Mouse (Mus musculus): ENCODE measurements at regions not wholly inside any gene's neighbourhood (a gene's known extent, or its start where the extent isn't known, plus 50 kb on each side); places are given as distances from the start of the nearest gene placed in this dataset.
"Not testable (repeated sequence)": the region's sequence is repeated elsewhere in the genome, so short reads cannot be mapped to it uniquely, and the experiment has no call there.

DNA sequence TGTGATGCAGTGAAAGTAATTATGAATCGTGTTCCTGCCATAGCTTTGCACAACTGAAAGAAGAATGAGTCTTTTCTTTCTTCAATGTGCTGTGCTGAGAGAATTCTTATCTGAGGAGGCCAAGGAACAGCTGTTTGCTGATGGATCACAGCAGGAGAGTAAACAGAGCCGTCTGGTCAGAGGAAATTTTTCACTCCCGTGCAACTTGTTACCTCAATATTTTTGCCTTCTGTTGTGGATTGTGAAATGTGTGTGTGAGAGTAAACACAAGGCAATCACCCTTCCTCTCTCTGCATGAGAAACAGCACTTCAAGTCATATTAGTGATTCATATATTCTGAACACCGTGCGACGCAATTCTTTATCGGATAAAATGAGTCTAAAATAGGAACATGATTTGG, 171.9 kb downstream of the Epm2a start:
- DNase-seq: peak; percentile 58

DNA sequence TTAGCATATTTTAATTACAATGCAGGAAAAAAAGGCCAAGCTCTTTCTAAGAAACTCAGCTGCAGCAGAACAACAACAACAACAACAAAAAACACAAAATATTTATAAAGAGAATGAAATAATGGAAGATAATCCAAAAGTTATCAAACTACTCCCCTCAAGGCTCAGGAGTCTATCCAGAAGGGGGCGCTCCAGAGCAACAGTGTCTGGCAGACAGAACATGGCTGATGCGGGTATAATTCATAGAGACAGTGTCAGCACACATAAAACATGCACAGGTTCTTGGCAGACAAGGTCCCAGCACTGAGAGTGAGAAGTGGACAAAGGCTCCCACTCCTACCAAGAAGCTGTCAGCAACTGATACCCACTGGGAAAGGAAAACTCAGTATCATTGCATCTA, 173.9 kb downstream of the Epm2a start:
- no peak for DNase-seq

DNA sequence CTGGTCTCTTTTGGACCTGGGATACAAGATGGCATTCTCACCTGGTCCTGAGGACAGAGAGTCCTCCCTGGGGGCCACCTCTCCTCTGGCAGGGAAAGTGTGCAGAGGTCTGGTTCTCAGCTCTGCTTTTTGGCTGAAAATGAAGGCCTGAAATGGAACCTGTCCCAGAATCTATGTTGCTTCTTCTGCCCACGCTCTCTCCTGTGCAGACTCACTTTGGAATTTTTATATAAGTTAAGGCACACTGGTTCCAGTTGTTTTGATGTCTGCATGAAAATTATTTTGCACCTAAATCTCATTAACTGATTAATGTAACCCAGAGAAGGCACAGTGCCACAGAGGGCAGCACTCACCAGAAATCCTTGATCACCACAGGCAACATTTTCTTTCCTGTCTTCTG, 188.1 kb downstream of the Epm2a start:
- DNase-seq: no peak

DNA sequence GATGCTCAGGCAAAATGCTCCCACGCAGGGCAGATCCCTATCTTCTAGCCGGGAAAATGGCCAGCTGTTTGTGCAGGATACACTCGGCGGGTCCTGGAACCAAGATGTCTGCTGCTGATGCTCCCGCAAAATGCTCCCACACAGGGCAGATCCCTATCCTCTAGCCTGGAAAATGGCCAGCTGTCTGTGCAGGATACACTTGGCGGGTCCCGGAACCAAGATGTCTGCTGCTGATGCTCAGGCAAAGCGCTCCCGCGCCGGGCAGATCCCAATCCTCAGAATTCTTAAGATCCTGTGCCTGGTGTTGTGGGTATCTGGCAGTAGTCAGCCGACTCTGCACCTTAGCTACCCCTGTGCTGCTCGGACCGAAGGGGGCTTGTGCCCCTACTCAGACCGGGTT, 212.2 kb downstream of the Epm2a start:
- DNase-seq: not testable (repeated sequence)

DNA sequence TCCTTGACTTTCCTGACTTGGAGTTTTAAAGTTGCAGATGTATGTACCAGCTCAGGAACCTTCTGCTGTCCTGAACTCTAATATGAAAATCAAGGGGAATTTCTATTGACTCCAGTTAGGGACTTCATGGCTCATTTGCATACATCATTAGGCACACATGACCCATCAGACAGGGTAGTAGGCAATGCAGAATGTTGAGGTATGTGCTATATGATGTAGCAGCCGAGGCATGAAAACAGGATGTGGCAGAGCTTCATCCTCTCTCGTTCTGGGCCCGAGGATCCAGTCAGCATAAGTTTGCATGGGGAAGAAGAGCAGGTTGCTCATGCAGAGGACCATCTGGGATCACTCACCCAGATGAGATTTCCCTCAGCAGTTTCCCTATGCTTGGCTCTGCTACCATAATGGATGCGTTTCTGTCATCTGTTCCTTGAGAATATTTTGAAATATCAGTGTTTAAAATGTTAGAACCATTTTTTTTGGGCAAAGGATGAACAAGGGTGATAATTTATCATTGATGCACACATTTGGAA, 227.4 kb downstream of the Epm2a start:
- no peak for DNase-seq

DNA sequence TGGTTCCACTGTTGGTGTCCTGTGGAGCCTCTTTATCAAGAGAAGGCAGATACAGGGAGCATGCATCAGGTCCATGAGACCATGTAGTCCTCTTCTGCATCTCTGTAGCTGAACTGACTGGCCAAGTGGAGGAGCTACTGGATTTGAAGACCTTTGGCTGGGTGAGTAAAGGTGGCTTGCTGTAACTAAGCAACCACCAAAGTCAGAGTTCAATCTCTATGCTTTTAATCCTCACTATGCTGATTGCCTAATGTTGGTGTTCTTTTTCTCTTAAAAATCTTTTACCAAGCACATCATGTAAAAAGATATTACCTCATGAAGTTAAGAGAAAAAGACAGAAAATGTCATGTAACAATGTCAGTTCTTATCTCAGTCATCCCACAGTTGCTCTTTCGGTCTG, 265.2 kb downstream of the Epm2a start:
- DNase-seq: no peak

DNA sequence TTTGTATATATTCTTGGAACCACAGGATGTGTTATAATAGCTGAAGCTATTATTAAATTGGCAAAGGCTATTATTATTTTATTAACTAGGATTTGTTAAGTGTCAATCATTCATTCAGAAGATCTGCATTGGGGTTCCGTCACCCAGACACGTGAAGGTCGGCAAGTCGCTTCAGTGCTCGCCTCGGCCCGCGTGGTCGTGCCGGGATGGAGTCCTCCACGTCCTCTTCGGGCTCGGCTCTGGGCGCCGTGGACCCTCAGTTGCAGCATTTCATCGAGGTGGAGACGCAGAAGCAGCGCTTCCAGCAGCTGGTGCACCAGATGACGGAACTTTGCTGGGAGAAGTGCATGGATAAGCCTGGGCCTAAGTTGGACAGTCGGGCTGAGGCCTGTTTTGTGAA, 265.9 kb downstream of the Epm2a start:
- not testable (repeated sequence) for DNase-seq

DNA sequence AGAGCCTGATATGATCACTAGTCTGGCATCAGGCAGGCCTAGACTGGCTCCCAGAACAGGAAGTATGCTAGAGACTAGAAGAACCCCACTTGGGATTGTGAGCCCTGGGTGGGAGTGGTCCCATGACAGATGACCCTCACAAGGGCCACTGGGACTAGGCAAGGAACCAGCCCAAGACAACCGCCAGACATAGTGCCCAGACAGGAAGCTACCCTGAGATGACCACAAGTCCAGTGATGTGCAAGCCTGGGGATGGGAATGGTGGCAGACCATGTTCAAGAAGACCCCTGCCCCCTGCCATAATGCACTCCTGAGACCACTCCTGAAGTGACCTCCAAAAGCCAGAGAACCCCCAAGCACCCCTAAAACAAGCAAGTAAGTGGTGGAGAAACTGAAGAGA, 304.9 kb downstream of the Epm2a start:
- no peak for DNase-seq

DNA sequence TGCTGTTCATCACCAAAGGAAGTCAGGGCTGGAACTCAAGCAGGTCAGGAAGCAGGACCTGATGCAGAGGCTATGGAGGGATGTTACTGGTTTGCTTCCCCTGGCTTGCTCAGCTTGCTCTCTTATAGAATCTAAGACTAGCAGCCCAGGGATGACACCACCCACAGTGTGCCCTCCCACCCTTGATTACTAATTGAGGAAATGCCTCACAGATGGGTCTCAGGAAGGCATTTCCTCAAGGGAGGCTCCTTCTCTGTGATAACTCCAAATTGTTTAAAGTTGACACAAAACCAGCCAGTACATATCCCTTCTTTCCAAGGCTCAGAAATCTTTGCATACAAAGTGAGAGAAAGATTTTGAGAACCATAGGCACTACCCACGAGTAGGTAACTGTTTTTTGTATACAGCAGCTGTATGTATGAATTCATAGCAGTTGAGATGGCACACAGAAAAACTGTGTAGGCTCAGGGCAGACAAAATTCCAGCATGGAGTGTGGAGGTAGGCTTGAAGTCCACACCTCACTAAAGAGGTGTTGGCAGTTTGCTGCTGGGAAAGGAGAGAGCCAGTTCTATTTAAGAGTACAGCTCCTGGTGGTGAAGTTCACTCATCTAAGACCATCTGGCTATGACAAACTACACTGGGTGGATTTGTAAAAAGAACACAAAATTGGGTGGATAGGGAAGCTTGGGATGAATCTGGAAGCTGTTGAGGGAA, 317.0 kb downstream of the Epm2a start:
- DNase-seq: no peak

DNA sequence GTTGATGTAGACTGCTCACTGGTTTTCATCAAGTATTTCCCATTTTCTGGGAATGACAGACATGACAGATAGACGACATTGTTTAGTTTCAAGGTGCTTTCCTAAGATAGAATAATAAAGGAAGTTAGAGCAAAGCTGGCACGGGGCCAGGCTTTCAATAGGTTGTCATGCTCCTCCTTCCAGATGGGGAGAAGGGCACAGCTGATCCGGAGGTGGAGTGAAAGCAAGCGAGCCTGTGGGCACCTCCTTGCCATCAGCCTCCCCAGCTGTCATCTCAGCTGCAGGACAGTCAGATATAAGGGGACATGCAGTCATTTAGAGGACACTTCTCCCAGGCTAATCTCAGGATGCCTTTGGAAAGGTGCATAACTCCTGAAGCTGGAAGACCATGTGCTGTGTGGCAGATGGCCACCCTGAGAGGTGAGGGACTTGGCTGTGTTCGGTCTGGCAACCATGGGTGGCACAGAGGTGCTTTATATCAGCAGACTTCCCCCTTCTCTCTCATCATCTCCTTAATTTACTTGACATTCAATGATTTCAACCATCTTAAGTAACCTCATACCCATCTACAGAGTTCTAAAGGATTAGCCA, 318.6 kb downstream of the Epm2a start:
- no peak for DNase-seq

DNA sequence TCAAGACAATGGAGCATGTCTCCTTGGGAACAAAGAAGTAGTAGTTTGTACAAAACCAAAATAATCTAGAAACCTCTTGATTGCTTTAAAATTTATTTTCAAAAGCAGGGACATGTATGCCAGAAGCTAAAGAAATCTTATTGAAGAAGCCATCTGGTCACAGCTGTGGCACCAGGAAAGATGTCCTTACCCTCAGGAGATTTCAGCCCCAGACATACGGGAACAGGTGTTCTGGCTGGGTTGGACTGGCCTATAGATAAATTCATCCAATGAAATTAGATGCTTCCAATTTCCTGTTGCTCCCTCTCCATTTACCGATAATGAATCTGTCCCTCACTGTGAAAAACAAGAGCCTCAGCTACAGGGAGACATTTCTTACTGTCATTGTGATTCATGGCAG, 366.5 kb downstream of the Epm2a start:
- DNase-seq: no peak

DNA sequence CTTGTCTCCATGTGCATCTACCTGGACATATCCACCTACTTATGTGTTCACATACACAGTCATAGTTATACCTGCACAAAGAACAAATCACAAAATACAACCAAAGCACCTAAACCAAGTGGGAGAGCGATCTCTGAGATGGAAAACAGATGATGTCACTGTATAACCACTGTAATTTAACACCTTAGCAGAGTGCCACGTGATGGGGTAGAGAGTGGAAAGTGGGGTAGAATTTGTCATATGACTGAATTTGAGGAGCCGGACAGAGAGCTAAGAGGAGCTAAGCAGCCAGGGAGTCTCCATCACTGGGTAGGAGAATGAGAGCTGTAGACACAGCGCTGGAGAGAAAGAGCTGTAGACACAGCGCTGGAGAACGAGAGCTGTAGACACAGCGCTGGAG, 381.6 kb downstream of the Epm2a start:
- DNase-seq: no peak

DNA sequence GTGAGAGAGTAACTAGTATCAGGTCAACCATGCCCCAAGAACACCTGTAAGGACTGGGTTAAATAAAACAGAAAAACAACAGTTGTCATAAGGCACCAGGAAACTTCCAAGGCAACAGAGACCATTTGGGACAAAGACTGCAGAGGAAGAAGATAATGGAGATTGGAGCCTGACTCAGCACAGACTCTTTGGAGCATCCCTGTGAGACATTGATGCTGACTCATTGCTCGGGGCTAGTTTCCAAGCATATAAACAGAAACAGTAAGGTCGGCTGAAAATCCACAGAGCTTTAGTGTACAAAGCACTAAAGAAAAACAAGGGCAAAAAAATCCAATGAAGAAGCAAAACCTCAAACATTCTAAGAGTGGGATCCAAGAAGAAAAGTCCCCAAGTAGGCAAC, 386.3 kb downstream of the Epm2a start:
- DNase-seq: no peak

DNA sequence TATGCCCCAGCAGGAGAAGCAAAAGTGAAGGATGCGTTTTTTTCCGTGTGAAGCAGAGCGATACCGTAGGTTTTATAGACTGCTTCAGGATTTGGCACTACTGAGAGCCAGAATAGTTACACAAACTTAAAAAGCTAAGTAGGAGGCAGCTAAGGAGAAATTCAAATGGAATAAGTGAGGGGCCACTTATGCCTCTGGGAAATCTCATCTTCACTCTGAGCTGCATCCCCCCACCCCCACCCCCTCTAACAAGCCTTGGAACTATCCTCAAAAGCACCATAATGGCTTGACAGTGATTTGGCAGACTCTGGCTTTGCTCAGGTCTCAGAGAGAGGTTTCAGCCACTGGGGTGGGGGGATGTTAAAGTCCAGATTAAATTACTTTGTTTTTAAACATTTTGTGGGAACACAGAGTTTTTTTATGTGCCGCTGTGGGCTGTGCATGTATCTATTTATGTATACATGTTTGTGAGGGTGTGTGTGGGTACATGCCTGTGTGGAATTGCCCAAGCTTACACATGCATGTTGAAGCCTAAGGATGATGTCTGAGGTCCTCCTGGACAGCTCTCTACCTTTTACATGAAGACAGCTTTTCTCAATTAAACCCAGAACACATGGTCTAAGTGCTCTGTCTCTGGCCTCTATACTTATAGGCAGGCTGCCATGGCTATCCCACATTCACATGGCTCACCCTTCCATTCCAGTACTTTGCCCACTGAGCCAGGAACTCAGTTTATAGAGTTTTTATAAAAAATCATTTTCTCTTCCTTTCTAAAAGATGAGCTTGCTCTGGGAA, 396.6 kb downstream of the Epm2a start:
- DNase-seq: no peak

DNA sequence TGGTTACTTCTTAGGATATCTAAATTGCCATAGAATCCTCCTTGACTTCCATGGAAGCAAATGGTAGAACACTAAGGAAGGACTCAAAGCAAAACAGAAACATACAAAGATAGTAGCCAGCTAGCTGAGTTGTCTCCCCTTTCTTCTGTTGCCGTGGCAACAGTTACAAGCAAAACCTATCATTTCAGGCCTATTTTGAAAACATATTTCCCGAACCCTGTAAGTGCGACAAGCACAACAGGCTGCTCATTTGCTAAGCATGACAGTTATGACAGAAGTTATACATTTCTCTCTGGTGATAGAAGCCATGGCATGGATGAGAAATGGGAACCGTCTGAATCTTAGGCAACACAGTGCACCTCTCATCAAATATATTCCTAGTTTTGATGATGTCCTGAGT, 402.4 kb downstream of the Epm2a start:
- DNase-seq: no peak

DNA sequence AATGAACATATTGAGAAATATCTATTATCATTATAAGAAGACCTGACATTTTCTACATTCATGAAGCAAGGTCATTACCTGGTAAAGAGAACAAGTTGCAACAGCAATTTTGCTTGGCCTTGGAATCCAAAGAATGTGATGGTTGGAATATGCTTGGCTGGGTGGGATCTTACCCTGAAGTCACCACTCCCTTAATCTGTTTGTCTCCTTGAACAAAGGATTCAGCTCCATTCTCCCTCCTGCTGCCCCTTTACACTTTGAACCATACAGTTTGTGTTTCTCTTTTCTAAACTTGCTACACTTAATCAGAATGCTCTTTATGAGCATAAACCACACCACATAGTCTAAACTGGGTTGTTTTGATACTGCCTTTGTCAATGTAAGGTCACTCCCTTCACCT, 403.8 kb downstream of the Epm2a start:
- DNase-seq: no peak

DNA sequence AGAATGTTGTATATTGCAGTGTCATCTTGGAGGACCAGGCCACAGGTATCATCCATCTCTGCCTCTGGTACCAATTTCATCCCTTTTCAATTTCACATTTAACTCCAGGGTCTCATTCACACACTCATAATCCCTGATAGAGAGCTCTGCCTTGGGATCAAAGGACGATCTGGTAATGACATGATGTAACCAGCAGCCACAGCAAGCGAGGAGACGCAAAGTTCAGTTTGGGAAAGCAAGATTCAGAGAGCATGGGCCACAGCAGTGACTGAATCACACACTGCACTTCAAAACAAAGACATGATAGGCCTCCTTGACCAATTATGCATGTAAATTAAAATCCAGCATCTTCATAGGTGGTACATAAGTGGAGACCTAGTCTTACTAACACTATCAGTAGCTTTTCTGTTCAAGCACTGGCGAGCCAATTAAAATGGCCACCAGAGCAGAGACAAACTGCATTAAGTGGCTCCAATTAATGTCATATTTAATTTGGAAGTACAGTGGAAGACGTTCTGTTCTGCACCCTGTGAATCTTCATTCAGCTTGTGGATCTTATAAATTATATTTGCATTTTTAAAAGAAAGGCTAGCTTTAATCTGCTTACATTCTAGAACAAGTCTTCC, 412.0 kb downstream of the Epm2a start:
- no peak for DNase-seq

DNA sequence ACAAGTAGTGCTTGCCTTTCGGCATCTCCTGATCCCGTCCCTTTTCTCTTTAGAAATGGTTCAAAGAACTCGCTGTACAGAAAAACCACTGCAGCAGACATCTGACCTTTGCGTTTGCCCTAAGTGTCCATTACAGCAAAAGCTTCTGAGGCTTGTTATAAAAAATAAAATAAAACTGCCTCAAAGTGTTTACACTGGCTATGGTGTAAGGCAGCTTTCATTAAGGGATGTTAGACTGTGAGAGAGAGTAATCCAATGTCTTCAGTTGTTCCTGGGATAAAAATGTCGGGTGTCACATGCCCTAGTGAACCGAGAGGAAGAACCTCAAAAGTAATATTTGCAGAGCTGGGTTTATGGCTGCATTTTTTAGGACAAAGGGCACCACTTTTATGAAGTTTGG, 434.7 kb downstream of the Epm2a start:
- DNase-seq: no peak

DNA sequence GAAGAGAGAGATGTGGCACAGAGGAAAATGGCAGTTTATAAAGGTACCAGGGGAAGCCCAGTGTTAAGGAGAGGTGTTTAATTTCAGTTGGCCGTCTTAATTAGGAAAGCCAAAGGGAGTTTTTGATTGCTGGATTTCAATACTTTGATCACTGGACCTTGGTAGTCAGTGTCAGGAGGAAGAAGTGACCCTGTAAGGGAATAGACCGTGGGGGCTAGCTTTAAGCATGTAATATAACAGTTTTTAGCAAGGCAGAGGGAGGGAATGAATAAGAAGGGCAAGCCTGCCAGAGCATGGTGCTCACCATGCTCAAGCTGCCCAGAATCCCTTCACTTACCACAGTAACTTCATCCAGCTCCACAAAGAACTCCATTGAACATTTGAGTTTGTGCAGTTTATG, 437.1 kb downstream of the Epm2a start:
- no peak for DNase-seq

DNA sequence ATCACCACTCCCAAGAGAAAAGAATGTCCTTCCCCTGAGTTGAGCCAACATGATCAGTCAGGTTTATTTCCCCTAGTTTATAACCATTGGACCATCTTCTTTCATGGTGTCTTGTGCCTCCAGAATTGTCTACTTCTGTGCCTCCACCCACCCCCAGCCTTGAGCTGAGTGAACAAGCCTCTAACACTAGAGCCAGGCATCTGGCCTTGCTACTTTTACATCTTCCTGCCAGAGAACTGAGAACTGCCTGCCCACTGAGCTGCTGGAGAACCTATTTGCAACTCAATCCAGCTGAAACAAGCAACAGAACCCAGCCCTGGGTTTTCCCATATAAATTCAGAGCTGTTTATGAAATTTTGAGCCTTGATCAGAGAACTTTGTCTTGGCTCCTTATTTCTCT, 444.0 kb downstream of the Epm2a start:
- DNase-seq: no peak

DNA sequence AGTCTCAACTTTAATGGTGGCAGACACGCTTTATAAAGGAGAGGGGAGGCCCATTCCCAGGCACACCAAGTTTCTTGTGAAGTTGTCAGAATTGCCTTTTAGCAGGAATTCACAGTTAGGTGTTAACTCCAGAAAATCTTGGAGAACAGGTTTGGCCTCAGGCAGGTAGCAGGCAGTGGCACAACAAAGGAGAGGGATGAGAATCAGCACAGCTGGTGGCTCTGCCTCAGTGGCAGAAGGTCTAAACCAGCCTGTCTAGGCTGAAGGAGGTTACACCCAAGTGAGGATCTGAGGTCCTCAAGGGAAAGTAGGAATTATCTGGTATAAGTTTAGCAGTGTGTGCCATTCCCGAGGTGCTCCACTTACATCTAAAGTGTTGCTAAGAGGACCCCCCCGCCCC, 456.3 kb downstream of the Epm2a start:
- no peak for DNase-seq

DNA sequence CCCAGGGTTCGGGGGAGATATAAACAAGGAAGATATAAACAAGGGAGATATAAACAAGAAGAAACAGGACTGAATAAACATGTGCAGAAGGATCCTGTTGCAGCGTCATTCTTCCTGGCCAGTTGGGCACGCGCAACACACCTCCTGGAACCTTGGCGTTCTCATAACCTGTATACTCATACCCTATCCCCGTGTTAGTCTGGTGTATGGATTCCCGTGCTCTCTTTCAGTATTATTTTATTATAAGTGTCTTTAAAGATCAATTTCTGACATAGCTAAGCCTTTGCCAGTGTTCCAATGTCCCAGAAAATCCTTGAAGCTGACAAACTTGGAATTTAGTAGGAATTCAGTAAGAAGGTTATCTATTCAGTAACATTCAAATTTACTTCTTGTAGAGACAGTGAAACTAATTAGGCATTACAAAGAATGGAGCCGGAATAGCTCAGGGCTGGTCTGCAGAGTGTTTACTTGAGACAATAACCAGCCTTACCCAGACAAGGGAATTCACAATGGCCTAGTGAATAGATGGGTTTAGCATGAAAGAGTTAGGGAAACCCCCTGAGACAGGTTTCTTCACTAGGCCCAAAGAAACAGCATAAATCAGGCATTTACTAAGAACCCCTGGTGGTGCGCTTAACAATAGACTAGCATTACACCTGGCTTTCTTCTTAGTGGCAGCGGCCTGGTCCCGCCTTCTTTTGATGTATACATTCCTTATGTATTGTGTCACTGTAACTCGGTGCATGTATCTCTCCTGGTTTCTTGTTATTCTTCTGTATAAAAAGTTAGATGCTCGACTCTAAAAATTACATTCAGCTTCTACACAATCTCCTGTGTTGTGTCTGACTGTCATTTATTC, 458.4 kb downstream of the Epm2a start:
- not testable (repeated sequence) for DNase-seq

DNA sequence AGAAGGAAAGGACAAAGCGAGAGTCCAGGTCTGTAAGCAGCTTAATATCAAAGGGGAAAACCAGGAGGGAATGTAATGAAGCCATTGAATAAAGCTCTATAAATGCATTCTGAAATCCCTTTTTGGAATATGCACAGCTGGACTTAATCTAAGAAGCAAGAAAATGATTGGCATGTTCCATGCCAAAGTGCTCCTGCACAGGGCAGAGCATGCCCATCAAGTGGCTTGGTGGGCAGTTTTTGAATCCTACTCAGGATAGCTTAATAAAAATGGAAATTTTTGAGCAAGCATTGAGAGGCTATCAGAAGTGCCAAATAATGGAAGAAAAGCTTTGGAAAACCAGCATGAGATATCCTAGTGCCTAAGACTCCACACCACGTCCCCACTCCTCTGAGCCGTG, 466.1 kb downstream of the Epm2a start:
- DNase-seq: no peak
